Mouse (Mus musculus) bone marrow, adult 2 months (tissue): ENCODE measurements at regions not wholly inside any gene's neighbourhood (a gene's known extent, or its start where the extent isn't known, plus 50 kb on each side); places are given as distances from the start of the nearest gene placed in this dataset.

Experiments
- CTCF ChIP-seq: fragments of 200-500 bp; IDR thresholded peaks from 2 replicates; pipeline ENCODE4 v1.5.1; 2011; ENCODE audit warnings: low read length, control low read depth; ENCODE audit not compliant: control insufficient read depth, insufficient read depth
- POLR2A ChIP-seq: fragments of 200-500 bp; IDR thresholded peaks from 2 replicates; pipeline ENCODE4 v1.6.1; 2011; ENCODE audit warnings: low read depth, mild to moderate bottlenecking, control low read depth, low read length, borderline replicate concordance; ENCODE audit not compliant: control insufficient read depth

- no peak for TF ChIP-seq POLR2A
- no peak for TF ChIP-seq CTCF
Observed at GRCm38 (mm10) chr13:115910866-115911449, 398.5 kb downstream of the Isl1 start.
